Mouse (Mus musculus) thymus, adult 18-20 months (tissue): ENCODE measurements at regions not wholly inside any gene's neighbourhood (a gene's known extent, or its start where the extent isn't known, plus 50 kb on each side); places are given as distances from the start of the nearest gene placed in this dataset.
A peak's percentile ranks its signal among the peaks of the same experiment; 100 is the strongest.
"Not testable (repeated sequence)": the region's sequence is repeated elsewhere in the genome, so short reads cannot be mapped to it uniquely, and the experiment has no call there.

Experiments used
- DNase-seq, 2 experiments: peaks; one replicate each; pipeline ENCODE4 v3.0.0; 2022; ENCODE audit warnings: mixed read lengths in 2 of 2

DNA sequence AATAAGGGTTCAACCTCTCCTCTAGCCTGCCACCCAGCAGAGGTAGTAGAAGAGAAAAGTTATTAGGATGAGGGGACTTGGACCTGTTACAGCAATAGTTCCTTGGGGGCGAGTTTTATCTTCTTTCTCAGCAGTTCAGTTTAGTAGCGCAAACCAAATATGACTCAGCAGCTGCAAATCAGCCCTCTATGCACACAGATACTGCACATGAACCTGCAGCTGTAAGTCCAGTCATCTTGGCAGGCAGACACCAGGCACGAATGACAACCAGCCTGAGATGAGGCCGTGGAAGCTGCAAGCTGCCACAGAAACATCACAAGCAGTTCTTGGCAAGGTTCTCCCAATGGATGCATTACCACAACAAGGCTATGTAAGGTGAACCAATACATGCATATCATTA is 327.0 kb upstream of the Akr1e1 start:
- no peak for DNase-seq

DNA sequence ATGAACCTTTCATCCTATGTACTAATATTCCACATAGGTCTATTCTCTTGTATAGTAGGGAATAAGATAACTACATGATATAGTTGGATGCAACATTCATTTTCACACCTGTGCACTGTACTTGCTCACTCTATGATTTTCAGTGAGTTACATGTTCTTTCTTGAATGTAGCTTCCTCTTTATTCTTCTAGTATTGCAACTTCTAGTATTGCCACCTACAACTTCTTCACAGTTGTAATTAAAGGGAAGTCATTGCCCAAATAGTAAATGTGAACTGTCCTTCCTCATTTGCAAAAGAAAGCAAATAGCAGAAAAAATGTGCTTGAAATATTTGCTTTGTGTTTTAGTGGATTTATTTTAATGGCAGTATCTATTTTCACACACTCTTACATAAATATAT is 330.9 kb upstream of the Akr1e1 start:
- no peak for DNase-seq

GRCm38 (mm10) chr13:4942490-4942889 is 333.5 kb upstream of the Akr1e1 start:
- DNase-seq: peak; percentile 6 to 28

GRCm38 (mm10) chr13:4943046-4943445 is 334.1 kb upstream of the Akr1e1 start:
- DNase-seq: no peak

DNA sequence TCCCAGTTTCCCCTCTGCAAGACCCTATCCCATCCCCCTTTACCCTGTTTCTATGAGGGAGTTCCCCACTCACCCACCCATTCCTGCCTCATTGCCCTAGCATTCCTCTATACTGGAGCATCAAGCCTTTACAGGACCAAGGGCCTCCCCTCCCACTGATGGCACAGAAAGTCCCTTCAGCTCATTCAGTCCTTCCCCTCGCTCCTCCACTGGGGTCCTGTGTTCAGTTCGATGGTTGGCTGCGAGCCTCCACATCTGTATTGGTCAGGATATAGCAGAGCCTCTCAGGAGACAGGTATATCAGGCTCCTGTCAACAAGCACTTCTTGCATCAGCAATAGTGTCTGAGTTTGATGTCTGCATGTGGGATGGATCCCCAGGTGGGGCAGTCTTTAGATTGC is 346.4 kb upstream of the Akr1e1 start:
- DNase-seq: no peak

GRCm38 (mm10) chr13:4964824-4965223 is 355.9 kb upstream of the Akr1e1 start:
- no peak for DNase-seq

GRCm38 (mm10) chr13:4970081-4970892 is 361.3 kb upstream of the Akr1e1 start:
- no peak for DNase-seq

DNA sequence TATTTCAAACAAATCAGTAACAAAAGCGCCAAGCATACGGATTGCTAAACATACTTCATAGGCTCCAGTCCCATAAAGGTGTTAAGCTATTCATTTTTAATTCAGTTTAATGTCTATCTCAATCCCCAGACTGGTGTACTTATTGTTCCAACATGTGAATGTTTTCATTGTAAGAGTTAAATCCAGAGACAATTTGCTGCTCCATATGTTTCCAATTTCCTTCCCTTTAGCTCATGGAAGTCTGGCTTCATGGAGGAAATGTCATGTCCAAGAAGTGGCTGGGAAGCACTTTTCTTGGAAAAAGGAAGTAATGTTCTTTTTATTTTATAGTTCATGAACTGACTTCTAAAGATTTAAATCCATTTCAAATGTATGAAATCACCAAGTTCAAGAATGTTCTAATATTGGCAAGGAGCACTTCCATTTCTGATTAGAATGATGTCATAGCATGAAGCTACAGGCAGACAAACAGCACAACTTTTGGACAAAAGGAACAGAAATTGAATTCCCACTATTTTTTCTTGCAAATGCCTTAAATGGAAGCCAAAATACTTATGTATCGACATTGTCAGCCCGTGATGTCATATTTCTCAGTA is 362.6 kb upstream of the Akr1e1 start:
- no peak for DNase-seq

DNA sequence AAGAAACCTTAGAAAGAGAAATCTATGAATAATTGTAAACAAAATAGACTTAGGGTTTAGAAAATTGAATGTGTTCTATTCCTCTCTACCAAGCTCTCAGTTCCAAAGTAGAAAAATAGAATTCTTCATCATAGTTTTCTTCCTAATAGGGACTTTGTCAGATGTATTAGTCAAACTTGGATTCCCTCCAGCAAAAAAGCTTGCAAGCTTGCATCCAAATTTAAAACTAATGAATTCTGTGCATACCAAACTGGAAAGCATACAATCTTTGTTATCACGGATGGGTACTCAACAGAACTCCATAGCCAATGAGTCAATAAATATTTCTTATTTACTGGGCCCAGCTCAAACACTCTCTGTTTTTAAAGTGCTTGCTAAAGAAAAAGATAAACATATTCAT is 383.9 kb upstream of the Akr1e1 start:
- no peak for DNase-seq

DNA sequence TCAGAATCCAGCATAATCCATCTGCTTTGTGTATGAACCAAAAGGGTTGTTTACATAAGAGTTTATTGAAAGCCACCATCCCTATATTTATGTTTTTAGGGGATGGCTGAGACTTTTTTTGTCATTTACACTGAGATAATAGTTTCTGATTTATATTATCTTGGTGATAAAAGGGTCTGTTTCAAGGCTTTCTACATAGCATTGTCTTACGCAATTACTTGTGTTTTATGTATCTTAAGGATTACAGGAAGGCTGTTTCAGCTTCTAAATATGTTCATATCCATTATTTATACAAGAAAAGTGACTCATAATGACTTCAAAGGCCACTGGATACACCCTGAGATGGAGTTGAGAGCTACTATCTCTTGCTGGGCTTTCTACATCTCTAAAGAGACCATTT is 399.3 kb upstream of the Akr1e1 start:
- no peak for DNase-seq

DNA sequence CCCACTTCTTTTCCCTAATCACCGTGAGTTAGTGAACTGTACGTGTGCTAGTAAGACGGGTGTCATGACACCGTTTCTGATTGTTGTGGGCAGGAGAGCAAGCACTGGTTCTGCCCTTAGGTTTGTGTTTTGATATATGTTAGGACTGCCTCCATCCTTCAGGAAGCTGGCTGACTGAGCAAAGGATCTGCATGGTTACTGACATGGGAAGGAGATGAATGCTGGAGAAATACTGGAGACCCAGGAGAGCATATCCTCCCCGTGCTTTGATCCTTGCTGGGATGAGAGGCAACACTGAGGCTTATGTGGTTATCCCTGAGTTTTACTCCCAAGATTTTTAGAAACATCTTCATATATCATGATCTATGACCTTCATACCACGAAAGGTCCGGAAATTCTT is 413.5 kb upstream of the Akr1e1 start:
- DNase-seq: no peak

- no peak for DNase-seq
Observed at GRCm38 (mm10) chr13:5059859-5060258, 450.9 kb upstream of the Akr1e1 start.

GRCm38 (mm10) chr13:5060462-5060861 is 451.5 kb upstream of the Akr1e1 start:
- no peak for DNase-seq

DNA sequence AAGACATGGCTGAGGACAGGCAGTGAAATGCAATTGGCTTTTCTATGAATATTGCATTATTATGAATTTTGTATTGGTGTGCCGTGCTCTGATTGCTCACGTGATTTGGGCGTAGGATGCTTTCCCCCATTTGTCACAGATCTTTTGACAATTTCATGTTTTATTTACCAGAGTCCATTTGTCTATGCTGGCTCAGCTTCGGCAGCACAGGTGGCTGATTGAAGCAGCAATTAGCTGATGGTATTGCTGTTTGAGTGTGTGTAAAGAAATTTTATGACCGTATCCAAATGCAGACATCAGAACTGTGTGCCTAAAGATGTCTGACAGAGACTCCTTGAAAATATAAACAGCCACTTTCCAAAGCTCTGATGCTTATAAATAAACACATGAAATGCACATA is 498.5 kb upstream of the Akr1e1 start:
- no peak for DNase-seq

GRCm38 (mm10) chr13:5154911-5155310 is 545.9 kb upstream of the Akr1e1 start:
- DNase-seq: no peak

GRCm38 (mm10) chr13:5159765-5160684 is 551.1 kb upstream of the Akr1e1 start:
- DNase-seq: no peak

DNA sequence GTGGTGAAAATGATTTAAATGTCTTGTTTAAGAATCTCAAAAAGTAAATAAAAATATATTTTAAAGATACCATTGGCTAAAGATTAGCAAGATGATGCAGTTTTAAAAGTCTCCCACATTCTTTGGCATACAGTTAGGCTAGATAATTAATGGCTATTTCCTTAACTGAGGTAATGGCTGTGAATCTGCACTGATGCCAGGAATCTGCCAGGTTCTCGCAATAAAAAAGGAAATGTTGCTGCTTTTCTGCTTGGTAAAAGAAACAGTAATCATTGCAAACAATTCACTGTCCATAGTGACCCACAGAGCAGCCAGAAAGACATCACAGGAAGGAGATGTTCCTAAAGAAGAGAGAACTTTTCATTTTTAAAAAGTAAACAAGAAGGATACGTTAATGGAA is 557.7 kb upstream of the Akr1e1 start:
- DNase-seq: no peak

DNA sequence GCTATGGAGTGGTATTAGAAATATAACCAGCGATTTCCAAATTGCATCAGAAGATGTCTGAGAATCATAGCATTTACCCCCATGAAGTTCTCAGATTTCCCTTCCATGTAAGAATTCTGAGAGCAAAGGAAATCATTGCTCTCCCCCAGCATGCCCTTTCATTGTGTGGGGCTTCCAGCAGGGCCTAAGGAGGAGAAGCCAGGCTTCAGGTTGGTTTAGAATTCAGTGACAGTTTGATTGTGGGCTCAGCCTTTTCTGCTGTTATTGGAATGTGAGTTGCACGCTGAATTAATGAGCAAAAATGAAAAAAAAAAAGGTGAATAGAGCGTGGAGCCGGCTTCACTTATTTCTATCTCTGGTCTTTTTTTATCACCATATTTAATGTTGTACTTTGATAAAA is 570.0 kb upstream of the Akr1e1 start:
- DNase-seq: no peak

DNA sequence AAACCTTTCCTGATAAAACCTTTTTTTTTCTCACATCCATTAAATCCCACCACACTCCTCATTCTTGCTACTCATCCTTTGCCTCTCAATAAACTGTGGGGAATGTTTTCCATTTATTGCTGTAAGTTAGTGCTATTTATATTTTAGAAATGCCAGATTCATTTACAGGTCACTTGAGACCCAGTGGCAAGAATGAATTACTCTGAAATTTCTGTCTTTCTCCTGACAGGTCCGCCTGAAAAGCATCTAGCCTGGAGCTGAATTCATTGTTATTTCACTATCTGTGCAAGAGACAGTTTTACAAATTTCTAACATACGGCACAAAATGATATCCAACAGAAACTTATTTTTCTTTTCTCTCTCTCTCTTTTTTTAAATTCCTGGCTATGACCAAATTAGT is 570.6 kb upstream of the Akr1e1 start:
- no peak for DNase-seq

DNA sequence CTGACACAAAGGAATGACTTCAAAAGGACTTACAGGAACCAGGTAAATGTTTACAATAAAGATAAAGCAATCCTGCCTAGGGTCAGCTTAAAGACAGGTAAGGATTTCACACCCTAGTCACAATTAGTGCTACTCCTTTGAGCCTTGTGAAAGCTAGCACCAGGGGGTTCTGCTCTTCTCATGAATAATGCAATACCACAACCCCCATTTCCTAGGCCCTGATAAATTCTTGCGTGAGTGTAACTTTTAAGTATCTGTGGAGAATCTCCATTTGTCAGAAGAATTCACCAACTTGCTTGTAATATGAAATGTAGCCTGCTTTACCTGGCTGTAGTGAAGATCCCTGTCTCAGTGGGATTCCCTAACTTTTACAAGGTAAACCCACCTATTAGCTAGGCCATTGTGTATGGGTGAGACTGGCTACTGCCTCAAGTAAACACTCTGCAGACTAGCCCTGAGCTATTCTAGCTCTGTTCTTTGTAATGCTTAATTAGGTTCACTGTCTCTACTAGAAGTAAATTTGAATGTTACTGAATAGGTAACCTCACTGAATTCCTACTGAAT is 576.3 kb upstream of the Akr1e1 start:
- not testable (repeated sequence) for DNase-seq

- no peak for DNase-seq
Observed at GRCm38 (mm10) chr13:5202736-5203135, 593.8 kb upstream of the Akr1e1 start.

DNA sequence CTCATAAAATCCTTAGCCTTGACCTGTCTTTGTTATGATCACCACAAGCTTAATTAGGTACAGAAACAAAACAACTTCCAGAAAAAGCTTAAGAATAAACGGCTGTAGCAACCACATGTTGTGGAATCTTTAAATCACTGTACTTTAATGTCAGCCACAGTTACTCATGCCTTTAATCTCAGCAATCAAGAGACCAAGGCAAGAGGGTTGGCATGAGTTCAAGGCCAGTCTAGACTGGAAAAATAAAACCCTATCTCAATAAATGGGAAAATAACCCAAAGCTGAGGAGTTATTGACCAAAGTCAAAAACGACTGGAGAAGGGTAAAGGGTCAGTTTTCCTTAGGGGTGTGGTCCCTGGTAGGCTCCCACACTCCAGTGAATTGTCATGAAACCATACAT is 595.2 kb upstream of the Akr1e1 start:
- no peak for DNase-seq

DNA sequence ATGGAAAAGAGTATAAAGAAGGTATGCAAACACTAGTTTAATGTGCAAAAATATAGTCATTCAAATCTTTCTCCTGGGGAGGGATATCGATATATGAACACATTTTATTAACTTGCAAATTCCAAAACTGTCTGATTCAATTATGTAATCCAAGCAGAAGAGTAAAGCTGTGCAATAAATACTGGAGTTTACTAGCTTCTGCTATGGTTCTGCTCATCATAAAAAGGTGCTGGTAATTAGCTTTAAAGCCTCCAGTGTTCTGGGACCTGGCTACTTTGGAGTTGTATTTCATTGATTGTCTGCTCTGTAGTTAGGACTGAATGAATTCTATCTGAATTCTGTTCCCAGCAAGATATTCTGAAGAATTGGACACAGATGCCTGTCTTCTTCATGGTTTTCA is 602.7 kb upstream of the Akr1e1 start:
- DNase-seq: no peak
